Mouse (Mus musculus) left cerebral cortex, postnatal 10 days (tissue): ENCODE data around the gene Kmt5b. TPM values are rescaled to one million over a fixed set of nuclear protein-coding genes. Genes with fewer than 3 reads are reported as not detected.
A peak's percentile ranks its signal among the peaks of the same experiment; 100 is the strongest.

ENCODE experiments used
- DNase-seq, 2 experiments: peaks; one replicate each; pipeline ENCODE4 v3.0.0; 2021 to 2022; ENCODE audit warnings: low spot score in 2 of 2, mixed read lengths in 1 of 2; ENCODE audit errors: extremely low spot score in 1 of 2
- intact Hi-C: fragments of 180-260 bp; cut with DNase I; formaldehyde crosslinking; loops from one replicate; pipeline ENCODE4 v1.15.1; 2025
- total RNA-seq, 2 experiments: library from RNA; stranded (reverse); gene quantifications; 2 replicates each; pipeline ENCODE4 v1.2.3; 2021

Kmt5b gene
- total RNA-seq, 2 experiments from 2014 or later = 56.2 to 62.9 TPM

GRCm38 (mm10) chr19:3834301-3834700, 67.1 kb downstream of the Kmt5b start:
- intact Hi-C loops = no loop called here
- no peak for DNase-seq

- DNase-seq = no peak
- intact Hi-C loops = no loop called here
Measured at GRCm38 (mm10) chr19:3836791-3837190, 69.6 kb downstream of the Kmt5b start.

DNA sequence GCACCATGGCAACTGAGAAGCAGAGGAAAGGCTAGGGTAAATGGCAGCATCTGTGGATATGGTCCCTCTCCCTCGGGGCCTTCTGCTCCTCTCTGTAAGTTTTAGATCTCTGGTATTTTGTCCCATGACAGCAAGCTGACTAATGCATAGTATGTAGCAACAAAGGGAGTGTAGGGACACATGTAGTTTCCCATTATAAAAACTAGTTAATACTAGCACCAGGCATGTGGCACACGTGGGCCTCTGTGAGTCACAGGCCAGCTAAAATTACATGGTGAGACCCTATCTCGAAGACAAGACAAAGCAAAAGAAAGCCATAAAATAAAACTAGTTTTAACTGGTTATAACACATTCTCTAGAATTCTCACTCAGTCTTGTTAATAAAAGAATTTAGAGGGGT, 71.7 kb downstream of the Kmt5b start:
- intact Hi-C loops = no loop called here

GRCm38 (mm10) chr19:3839686-3840085, 72.5 kb downstream of the Kmt5b start:
- no peak for DNase-seq
- intact Hi-C loops = no loop called here

More for the DNA sequence above, 71.7 kb downstream of the Kmt5b start:
- no peak for DNase-seq

DNA sequence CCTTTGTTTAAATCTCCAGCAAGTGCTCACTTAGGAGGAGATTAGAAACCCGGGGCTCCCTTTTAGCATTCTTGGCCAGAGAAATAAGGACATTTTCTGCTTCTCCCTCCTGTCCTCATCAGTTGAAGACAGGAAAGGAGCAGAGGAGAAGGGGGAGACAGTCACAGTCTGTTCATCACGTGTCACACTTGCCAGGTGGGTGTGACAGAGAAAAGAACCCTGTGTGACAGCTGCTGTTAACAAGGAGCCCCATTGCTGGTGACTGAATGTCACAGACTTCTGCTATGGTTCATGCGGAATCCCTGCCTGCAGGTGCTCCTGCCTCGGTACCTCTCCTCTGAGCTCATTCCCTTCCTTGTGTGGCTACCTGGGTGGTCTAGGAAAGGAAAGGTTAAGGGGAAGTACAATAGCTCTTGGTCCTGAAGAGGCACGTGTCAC, 73.0 kb downstream of the Kmt5b start:
- DNase-seq = no peak
- intact Hi-C loops = no loop called here

DNA sequence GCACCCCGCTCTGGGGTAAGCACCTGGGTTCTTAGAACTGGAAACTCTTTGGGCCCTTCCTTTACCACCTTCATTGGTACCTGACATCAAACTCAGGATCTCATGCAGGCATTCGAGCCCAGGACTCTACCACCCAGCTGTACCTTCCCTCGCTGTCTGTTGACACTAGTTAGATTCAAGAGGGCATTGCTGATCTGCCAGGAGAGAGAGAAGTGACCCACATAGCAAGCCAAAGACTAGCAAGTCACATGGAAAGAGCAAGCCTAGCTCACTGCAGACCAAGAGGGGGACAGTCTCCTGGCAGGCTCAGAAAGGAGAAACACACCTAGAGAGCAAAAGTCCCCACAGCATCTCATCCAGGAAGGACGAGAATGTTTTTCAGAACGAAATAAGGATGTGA, 73.5 kb downstream of the Kmt5b start:
- intact Hi-C loops = no loop called here
- DNase-seq = no peak

DNA sequence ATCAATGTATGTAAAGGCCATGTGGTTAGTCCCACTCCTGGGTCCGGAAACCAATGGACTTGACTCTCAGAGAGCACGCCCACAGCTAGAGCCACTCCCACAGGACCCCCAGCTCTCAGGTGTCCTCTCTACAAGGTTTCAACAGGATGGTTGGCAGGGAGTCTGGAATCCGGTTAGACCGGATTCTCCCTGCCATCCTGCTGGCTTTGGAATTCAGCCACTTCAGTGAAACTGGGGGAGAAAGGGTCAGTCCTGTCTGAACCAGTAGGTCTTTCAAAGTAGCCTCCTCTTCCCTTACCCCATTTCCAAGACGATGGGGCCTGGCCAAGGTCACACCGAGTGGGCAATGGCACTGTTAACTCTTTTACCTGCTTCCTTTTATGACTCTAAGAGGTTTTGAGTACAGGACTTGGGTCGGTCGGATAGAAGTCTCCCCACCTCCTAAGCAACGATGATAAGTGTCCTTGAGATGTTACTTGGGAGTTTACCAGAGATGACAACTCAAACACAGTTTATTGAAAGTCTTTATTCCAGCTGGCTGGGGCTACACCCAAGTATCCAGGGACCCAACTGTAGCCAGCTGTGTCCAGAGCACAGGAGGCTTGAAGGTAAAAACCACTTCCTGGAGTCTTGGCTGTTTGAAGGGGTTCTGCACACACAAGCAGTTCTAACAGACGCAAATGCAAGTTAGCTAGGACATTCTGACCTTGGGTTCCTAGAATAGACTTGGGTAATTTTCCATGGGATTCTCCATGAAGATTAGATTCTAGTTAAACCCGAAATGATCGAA, 75.3 kb downstream of the Kmt5b start:
- intact Hi-C loops = no loop called here
- no peak for DNase-seq

DNA sequence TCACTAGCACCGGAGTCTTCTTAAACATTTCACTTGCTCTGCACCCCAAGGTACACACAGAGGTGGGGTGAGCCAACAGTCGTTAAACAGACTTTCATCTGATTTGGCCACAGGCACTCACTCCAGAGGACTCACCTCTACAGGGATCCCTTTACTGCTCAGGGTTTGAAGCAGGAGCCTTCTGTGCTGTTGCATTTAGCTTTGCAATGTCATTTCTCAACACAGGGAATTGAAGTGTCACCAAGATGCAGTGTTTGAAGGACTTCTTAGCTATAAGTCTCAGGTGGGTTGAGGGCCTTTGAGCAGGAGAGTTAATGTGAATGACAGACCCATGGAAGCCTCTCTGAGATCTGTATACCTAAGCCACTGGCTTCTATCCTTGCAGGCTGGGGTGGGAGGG, 76.4 kb downstream of the Kmt5b start:
- intact Hi-C loops = no loop called here
- no peak for DNase-seq

GRCm38 (mm10) chr19:3844836-3845235, 77.6 kb downstream of the Kmt5b start:
- DNase-seq = no peak
- intact Hi-C loops = no loop called here

GRCm38 (mm10) chr19:3845339-3845738, 78.1 kb downstream of the Kmt5b start:
- intact Hi-C loops = no loop called here
- no peak for DNase-seq

DNA sequence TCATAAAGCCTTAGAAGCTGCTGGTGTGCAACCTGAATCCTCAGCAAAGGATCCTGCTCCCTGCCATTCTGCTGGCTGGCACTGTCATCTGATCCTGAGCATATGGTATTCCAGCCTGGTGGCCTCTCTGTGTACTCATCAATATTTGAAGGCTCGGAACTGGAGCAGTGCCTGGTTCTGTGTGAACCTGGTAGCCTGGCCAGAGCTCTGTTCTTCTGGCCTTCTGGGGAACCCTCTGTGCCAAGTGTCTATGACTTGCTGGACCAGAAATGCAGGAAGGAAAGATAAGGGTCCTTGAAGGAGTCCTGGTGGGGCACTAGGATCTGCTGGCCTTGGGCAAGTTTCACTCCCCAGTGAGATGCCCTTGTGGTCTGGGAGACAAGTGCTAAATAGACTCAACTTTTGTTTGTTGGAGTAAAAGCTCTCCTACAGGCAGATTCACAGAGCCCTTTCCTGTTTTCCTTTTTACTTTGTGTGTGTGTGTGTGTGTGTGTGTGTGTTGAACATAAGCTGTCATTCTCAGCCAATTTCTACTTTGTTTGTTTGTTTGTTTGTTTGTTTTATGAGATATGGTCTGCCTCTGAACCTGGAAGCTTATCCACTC, 78.7 kb downstream of the Kmt5b start:
- DNase-seq = no peak
- intact Hi-C loops = no loop called here

GRCm38 (mm10) chr19:3846676-3847604, 79.7 kb downstream of the Kmt5b start:
- no peak for DNase-seq
- intact Hi-C loops = no loop called here

GRCm38 (mm10) chr19:3847711-3848110, 80.5 kb downstream of the Kmt5b start:
- no peak for DNase-seq
- intact Hi-C loops = no loop called here

- intact Hi-C loops = no loop called here
- DNase-seq = no peak
Measured at GRCm38 (mm10) chr19:3848207-3848808, 81.1 kb downstream of the Kmt5b start.

GRCm38 (mm10) chr19:3849251-3849650, 82.0 kb downstream of the Kmt5b start:
- intact Hi-C loops = no loop called here
- no peak for DNase-seq

- intact Hi-C loops = no loop called here
Measured at GRCm38 (mm10) chr19:3850076-3850475, 82.9 kb downstream of the Kmt5b start.

GRCm38 (mm10) chr19:3850847-3851469, 83.7 kb downstream of the Kmt5b start:
- peak in 1 of 2 experiments; percentile 52 for DNase-seq
- intact Hi-C loops = no loop called here

More at GRCm38 (mm10) chr19:3850076-3850475, 82.9 kb downstream of the Kmt5b start:
- no peak for DNase-seq

DNA sequence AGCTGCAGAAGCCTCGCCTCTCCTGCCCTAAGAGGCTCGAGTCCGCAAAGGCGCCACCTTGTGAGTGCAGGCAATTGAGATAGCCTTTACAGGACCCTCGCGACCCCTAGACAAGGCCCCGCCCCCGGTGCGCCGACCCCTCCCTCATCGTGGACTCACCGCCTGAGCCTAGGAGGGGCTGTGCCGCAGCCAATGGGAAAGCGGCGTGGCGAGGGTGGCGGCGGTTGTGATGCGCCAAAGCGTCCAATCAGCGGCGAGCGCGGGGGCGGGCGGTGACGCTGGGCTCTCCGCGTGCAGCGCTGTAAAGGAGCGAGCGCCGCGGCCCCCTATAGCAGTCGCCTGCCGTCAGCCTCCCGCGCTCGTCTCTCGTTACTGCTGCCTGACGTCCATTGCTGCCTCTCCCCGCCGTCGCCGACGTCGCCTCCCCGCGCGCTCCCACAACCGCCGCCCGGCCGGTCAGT, 84.3 kb downstream of the Kmt5b start, which contains the start of gene Chka:
TSS of gene Chka (plus strand) at position 272 of the 461 bp plus-strand sequence.
- intact Hi-C loops = no loop called here
- peak; percentile 97 to 99 for DNase-seq
